Mouse (Mus musculus) lung, postnatal 0 days (tissue): ENCODE measurements around the gene Zfp69.

Experiments used
- CTCF ChIP-seq: IDR thresholded peaks from 2 replicates; pipeline ENCODE4 v1.5.1; 2016; ENCODE audit warnings: antibody characterized with exemption, mild to moderate bottlenecking
- EP300 ChIP-seq: IDR thresholded peaks from 2 replicates; pipeline ENCODE4 v1.6.1; 2016; ENCODE audit warnings: antibody characterized with exemption, mild to moderate bottlenecking, control low read depth

- TF ChIP-seq EP300: no peak
- no peak for TF ChIP-seq CTCF
Observed at GRCm38 (mm10) chr4:120911086-120911485, 40.4 kb downstream of the Zfp69 start.
